Mouse (Mus musculus) liver, embryonic 14.5 days (tissue): Measurements from ENCODE around the gene Slc25a4.

ENCODE experiments used
- CTCF ChIP-seq: IDR thresholded peaks from 2 replicates; pipeline ENCODE4 v1.5.1; 2016; ENCODE audit warnings: antibody characterized with exemption, low read depth, control low read depth
- EP300 ChIP-seq: IDR thresholded peaks from 2 replicates; pipeline ENCODE4 v1.6.1; 2016; ENCODE audit warnings: antibody characterized with exemption, low read depth

DNA sequence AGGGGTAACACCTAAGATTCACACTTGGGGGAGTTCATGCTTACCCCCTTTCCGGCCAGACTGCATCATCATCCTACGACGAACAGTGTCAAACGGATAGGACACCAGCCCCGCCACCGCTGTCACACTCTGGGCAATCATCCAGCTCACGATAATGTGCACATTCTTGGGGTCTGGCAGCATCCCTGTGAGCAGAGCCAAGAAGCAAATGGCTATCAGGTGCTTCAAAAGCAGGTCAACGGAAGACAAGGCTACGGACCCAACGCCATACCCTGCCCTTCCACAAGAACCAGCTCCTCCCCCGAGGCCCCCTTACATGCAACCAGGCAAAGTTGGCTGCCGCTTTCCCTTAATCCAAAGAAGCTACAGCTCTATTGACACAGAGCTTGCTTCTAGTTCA lies 2.7 kb downstream of the Slc25a4 start:
- TF ChIP-seq CTCF (no peak), EP300 (no peak)
